Mouse (Mus musculus) layer of hippocampus, postnatal 25 days (tissue): ENCODE measurements at regions not wholly inside any gene's neighbourhood (a gene's known extent, or its start where the extent isn't known, plus 50 kb on each side); places are given as distances from the start of the nearest gene placed in this dataset.

Experiments used
- DNase-seq, 2 experiments: peaks; one replicate each; pipeline ENCODE4 v3.0.0; 2022; ENCODE audit warnings: mixed read lengths in 2 of 2, low spot score in 1 of 2; ENCODE audit errors: extremely low spot score in 1 of 2

- no peak for DNase-seq
These were observed 919.9 kb downstream of the Poteg start for GRCm38 (mm10) chr8:28367361-28367760.

- DNase-seq = no peak
These were observed 924.3 kb downstream of the Poteg start for GRCm38 (mm10) chr8:28371752-28372151.

- no peak for DNase-seq
These were observed 952.7 kb downstream of the Poteg start for GRCm38 (mm10) chr8:28400141-28400540.

- no peak for DNase-seq
These were observed 980.2 kb downstream of the Poteg start for GRCm38 (mm10) chr8:28427544-28428135.

- no peak for DNase-seq
These were observed 1025.7 kb downstream of the Poteg start for GRCm38 (mm10) chr8:28473190-28473589.

- DNase-seq = no peak
These were observed 1040.4 kb downstream of the Poteg start for GRCm38 (mm10) chr8:28487913-28488312.

GRCm38 (mm10) chr8:28503488-28504319 is 1056.2 kb downstream of the Poteg start:
- no peak for DNase-seq

- DNase-seq = peak in 1 of 2 experiments; percentile 6
These were observed 1076.0 kb downstream of the Poteg start for GRCm38 (mm10) chr8:28523506-28523905.

- DNase-seq = no peak
These were observed 1099.8 kb downstream of the Poteg start for GRCm38 (mm10) chr8:28547236-28547635.

- no peak for DNase-seq
These were observed 1112.4 kb downstream of the Poteg start for GRCm38 (mm10) chr8:28559881-28560280.

- DNase-seq = no peak
These were observed 1131.8 kb downstream of the Poteg start for GRCm38 (mm10) chr8:28579250-28579651.

GRCm38 (mm10) chr8:28580821-28581220 is 1133.4 kb downstream of the Poteg start:
- no peak for DNase-seq

- no peak for DNase-seq
These were observed 1142.5 kb downstream of the Poteg start for GRCm38 (mm10) chr8:28589999-28590398.

GRCm38 (mm10) chr8:28593238-28593637 is 1145.8 kb downstream of the Poteg start:
- DNase-seq = no peak

GRCm38 (mm10) chr8:28594191-28594590 is 1146.7 kb downstream of the Poteg start:
- DNase-seq = no peak

GRCm38 (mm10) chr8:28594606-28595005 is 1147.1 kb downstream of the Poteg start:
- DNase-seq = no peak

GRCm38 (mm10) chr8:28595880-28596279 is 1148.4 kb downstream of the Poteg start:
- DNase-seq = no peak
